Mouse (Mus musculus) neural tube, embryonic 14.5 days (tissue): ENCODE data around the gene Ankrd52. TPM values are rescaled to one million over a fixed set of nuclear protein-coding genes. Genes with fewer than 3 reads are reported as not detected.

Experiments used
- ATAC-seq: fragments of 200-750 bp; cut with Nextera tagmentation; 2 replicates; pipeline ENCODE4 v1.8.0; 2017; ENCODE audit warnings: low read depth, mild to moderate bottlenecking, moderate TSS enrichment, moderate library complexity
- H3K27ac ChIP-seq: fragments of 300-500 bp; sonication (generic); 2 replicates; pipeline ENCODE4 v1.5.1; 2014; ENCODE audit warnings: low read depth, mild to moderate bottlenecking, control low read depth, low read length, moderate library complexity, mixed read lengths
- H3K27me3 ChIP-seq: fragments of 300-500 bp; sonication (generic); 2 replicates; pipeline ENCODE4 v1.6.1; 2014; ENCODE audit warnings: low read length; ENCODE audit not compliant: control insufficient read depth, insufficient read depth
- H3K36me3 ChIP-seq: fragments of 300-500 bp; sonication (generic); 2 replicates; pipeline ENCODE4 v1.6.1; 2014; ENCODE audit warnings: low read length, mixed read lengths; ENCODE audit not compliant: control insufficient read depth, insufficient read depth
- H3K4me1 ChIP-seq: fragments of 300-500 bp; sonication (generic); 2 replicates; pipeline ENCODE4 v1.6.1; 2014; ENCODE audit warnings: low read length; ENCODE audit not compliant: control insufficient read depth, insufficient read depth
- H3K4me2 ChIP-seq: fragments of 300-500 bp; sonication (generic); 2 replicates; pipeline ENCODE4 v1.6.1; 2014; ENCODE audit warnings: mild to moderate bottlenecking, low read depth, low read length, control low read depth
- H3K4me3 ChIP-seq: fragments of 300-500 bp; sonication (generic); 2 replicates; pipeline ENCODE4 v1.5.1; 2014; ENCODE audit warnings: low read depth, low read length, control low read depth, mixed read lengths
- H3K9ac ChIP-seq: fragments of 300-500 bp; sonication (generic); replicated peaks from 2 replicates; pipeline ENCODE4 v1.6.1; 2014; ENCODE audit warnings: low read depth, mild to moderate bottlenecking, control low read depth, low read length, mixed read lengths
- H3K9me3 ChIP-seq: fragments of 300-500 bp; sonication (generic); 2 replicates; pipeline ENCODE4 v1.6.1; 2016; ENCODE audit warnings: low read length; ENCODE audit not compliant: control insufficient read depth
- WGBS: fragments of 180-500 bp; shearing (Covaris S2); extraction: QIAGEN DNeasy Blood & Tissue Kit; methylation state at CpG from one replicate; pipeline ENCODE4 v1.1.7; 2014; 5-methylcytosine and 5-hydroxymethylcytosine counted together
- polyA plus RNA-seq: library from polyadenylated mRNA; unstranded; fragments of >200 nt; fragmentation: Nextera tagmentation; extraction: Ambion mirVana; gene quantifications from 2 replicates; pipeline ENCODE4 v1.2.1, GENCODE M21; 2014

Gene Ankrd52
- polyA plus RNA-seq, 1 experiment from 2014 or later = 14.0 TPM

GRCm38 (mm10) chr10:128388941-128389340 is 12.0 kb downstream of the Ankrd52 start:
- Histone ChIP-seq H3K4me2 (no peak overlapping the region), H3K9me3 (no peaks in the 10 kb centered on the region), H3K9ac (no peak overlapping the region), H3K4me1 (no peaks in the 10 kb centered on the region), H3K4me3 (no peak overlapping the region), H3K27ac (no peak overlapping the region), H3K27me3 (no peaks in the 10 kb centered on the region), H3K36me3 (peaks cover 83% of the 10 kb centered on the region)
- ATAC-seq = no peak
- WGBS = 93% methylated on average over 14 of the region's 14 CpGs

DNA sequence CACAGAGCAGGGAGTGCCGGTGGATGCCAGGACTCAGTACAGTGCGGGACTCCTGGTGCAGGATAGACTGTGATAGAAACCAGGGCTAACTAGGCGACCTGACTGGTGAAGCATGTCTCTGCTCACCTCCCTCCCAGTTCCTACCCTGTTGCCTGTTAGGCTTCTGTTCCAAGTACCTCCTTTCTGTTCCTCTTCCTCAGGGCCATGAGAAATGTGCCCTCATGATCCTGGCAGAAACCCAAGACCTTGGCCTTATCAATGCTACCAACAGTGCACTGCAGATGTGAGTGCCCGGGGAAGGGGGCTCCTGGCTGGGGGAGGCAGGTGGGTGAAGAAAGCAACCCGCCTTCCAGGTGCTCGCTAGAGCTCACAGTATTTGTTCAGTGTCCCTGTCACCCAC is 12.7 kb downstream of the Ankrd52 start:
- H3K4me2 ChIP-seq = no peak overlapping the region
- no peaks in the 10 kb centered on the region for H3K27me3 ChIP-seq
- no peaks in the 10 kb centered on the region for H3K4me1 ChIP-seq
- no peak overlapping the region for H3K4me3 ChIP-seq
- no peak overlapping the region for H3K27ac ChIP-seq
- no peak for ATAC-seq
- WGBS = 88% methylated on average over 6 of the region's 6 CpGs
- H3K36me3 ChIP-seq = peaks cover 82% of the 10 kb centered on the region
- no peak overlapping the region for H3K9ac ChIP-seq
- no peaks in the 10 kb centered on the region for H3K9me3 ChIP-seq

DNA sequence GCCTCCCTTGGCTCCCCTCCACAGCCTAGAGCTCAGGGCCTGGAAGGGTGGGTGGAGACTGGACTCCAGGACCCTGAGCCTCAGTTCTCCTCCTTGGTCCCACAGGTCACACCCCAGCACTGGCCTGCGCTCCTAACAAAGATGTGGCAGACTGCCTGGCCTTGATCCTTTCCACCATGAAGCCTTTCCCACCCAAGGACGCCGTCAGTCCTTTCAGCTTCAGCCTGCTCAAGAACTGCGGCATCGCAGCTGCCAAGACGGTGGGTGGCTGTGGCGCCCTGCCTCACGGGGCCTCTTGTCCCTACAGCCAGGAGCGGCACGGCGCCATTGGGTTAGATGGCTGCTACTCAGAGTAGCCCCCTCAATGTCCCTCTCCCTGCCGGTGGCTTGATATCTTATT is 13.5 kb downstream of the Ankrd52 start:
- Histone ChIP-seq H3K4me1 (no peaks in the 10 kb centered on the region), H3K27me3 (no peaks in the 10 kb centered on the region), H3K27ac (no peak overlapping the region), H3K9ac (no peak overlapping the region), H3K36me3 (peaks cover 82% of the 10 kb centered on the region), H3K4me3 (no peak overlapping the region), H3K4me2 (no peak overlapping the region), H3K9me3 (no peaks in the 10 kb centered on the region)
- 94% methylated on average over 12 of the region's 12 CpGs for WGBS
- ATAC-seq = no peak

- ATAC-seq = no peak
- H3K9me3 ChIP-seq = no peaks in the 10 kb centered on the region
- no peak overlapping the region for H3K27ac ChIP-seq
- H3K4me3 ChIP-seq = no peak overlapping the region
- no peaks in the 10 kb centered on the region for H3K27me3 ChIP-seq
- H3K4me2 ChIP-seq = no peak overlapping the region
- H3K36me3 ChIP-seq = peaks cover 68% of the 10 kb centered on the region
- 88% methylated on average over 6 of the region's 6 CpGs for WGBS
- H3K9ac ChIP-seq = no peak overlapping the region
- H3K4me1 ChIP-seq = no peaks in the 10 kb centered on the region
These were observed 14.9 kb downstream of the Ankrd52 start for GRCm38 (mm10) chr10:128391850-128392249.

DNA sequence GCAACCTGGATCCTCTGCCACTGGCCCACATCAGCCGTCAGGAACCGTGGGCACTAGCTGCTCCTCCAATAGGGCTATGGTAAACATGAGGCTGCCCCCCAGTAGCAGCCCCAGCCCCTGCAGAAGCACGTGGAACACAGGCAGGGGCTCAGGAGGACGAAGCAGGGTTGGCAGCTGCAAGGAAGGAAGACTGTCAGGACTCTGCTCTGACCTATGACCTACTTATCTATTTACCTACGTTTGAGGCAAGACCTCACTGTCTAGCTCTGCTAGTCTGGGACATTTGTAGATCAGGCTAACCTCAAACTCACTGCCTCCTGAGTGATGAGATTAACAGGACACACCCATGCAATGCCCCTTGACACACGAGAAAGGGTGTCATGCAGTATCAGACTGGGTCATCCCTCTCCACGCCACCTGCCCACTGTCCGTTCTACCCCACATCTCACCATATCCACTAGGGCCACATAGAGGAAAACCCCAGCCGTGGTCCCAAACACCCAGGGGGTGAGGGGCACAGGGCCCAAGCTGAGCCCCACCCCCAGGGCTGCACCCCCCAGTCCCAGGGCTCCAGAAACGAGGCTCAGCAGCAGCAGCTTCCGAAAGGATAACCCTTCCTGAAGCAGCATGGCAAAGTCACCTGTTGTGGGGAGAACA is 19.2 kb downstream of the Ankrd52 start:
- Histone ChIP-seq H3K9me3 (no peaks in the 10 kb centered on the region), H3K4me2 (no peak overlapping the region), H3K4me1 (no peaks in the 10 kb centered on the region; the same call in 1 of the 2 replicates), H3K27me3 (no peaks in the 10 kb centered on the region), H3K9ac (no peak overlapping the region), H3K4me3 (no peak overlapping the region), H3K27ac (no peak overlapping the region), H3K36me3 (peaks cover 27% of the 10 kb centered on the region; the same call in 1 of the 2 replicates)
- ATAC-seq = no peak
- 74% methylated on average over 11 of the region's 11 CpGs for WGBS

GRCm38 (mm10) chr10:128396716-128397264 is 19.9 kb downstream of the Ankrd52 start:
- no peaks in the 10 kb centered on the region for H3K27me3 ChIP-seq
- no peak overlapping the region for H3K9ac ChIP-seq
- H3K4me1 ChIP-seq = no peaks in the 10 kb centered on the region; the same call in 1 of the 2 replicates
- no peaks in the 10 kb centered on the region for H3K9me3 ChIP-seq
- H3K4me2 ChIP-seq = no peak overlapping the region
- H3K4me3 ChIP-seq = no peak overlapping the region
- H3K36me3 ChIP-seq = peaks cover 22% of the 10 kb centered on the region; the same call in 1 of the 2 replicates
- whole genome bisulfite sequencing = 63% methylated on average over 10 of the region's 10 CpGs
- no peak overlapping the region for H3K27ac ChIP-seq
- ATAC-seq = no peak

DNA sequence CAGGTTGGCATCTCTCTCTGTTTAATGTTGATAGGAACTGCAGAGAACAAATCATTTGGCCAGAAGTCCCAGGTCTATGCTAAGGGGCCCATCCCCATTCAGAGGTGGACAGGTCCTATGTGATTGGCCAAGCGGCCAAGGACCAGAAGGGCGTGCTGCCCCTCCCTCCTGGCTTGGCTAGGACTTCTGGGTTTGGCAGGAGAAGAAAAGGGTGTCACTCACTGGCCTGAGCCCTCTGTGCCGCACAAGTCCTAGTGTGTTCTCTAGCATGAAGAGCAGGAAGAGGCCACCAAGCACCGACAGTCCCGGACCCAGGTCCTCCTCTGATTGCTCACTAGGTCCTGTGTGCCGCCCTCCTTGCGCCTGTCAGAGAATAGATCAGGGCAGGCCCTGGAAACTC is 20.6 kb downstream of the Ankrd52 start:
- Histone ChIP-seq H3K4me1 (no peaks in the 10 kb centered on the region; the same call in 1 of the 2 replicates), H3K27me3 (no peaks in the 10 kb centered on the region), H3K9me3 (no peaks in the 10 kb centered on the region), H3K4me2 (no peak overlapping the region), H3K27ac (no peak overlapping the region), H3K36me3 (peaks cover 17% of the 10 kb centered on the region; the same call in 1 of the 2 replicates), H3K9ac (no peak overlapping the region), H3K4me3 (no peak overlapping the region)
- no peak for ATAC-seq
- 78% methylated on average over 7 of the region's 7 CpGs for WGBS

GRCm38 (mm10) chr10:128400338-128400737 is 23.4 kb downstream of the Ankrd52 start:
- Histone ChIP-seq H3K4me2 (no peak overlapping the region), H3K27me3 (no peaks in the 10 kb centered on the region), H3K9ac (no peak overlapping the region), H3K36me3 (0 out of 2 replicates have a peak, but pooled peaks cover under 1% of the 10 kb centered on the region), H3K9me3 (no peaks in the 10 kb centered on the region), H3K27ac (no peak overlapping the region), H3K4me1 (no peaks in the 10 kb centered on the region; the same call in 1 of the 2 replicates), H3K4me3 (no peak overlapping the region)
- 28% methylated on average over 5 of the region's 5 CpGs for WGBS
- no peak for ATAC-seq

DNA sequence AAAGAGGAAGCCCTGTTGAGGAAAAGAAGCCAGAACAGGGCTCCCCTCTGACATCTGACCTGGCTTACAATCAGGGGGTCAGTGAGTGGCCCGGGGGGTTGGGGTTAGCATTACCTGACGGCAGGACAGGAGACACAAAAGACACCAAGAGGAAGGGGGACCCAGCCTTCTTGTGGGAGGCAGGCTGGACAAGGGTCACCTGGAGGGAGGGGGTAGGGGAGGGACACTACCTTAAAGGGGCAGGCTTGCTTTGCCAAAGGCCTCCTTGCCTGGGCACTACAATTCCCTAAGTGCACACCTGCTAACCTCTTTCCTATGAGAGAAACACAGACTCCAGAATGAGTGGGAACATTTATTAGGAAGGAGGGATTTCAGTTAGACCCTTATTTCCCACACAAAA is 24.1 kb downstream of the Ankrd52 start, which contains the start of gene Slc39a5:
Slc39a5 (minus strand) TSS at position 174 of the 400 bp plus-strand sequence.
- Histone ChIP-seq H3K9me3 (no peaks in the 10 kb centered on the region), H3K9ac (no peak within 1 kb of the TSS), H3K4me2 (no peak within 1 kb of the TSS), H3K4me1 (no peaks in the 10 kb centered on the region; the same call in 1 of the 2 replicates), H3K4me3 (no peak within 1 kb of the TSS), H3K27ac (no peak within 1 kb of the TSS), H3K36me3 (peaks cover 5% of the 10 kb centered on the region; the same call in 1 of the 2 replicates), H3K27me3 (no peaks in the 10 kb centered on the region)
- 34% methylated on average over 2 of the region's 2 CpGs for WGBS
- ATAC-seq = no peak
